Mouse (Mus musculus) hematopoietic stem cell, adult 5-6 weeks (primary cell): ENCODE results near the gene Vmn1r181. TPM values are rescaled to one million over a fixed set of nuclear protein-coding genes. Genes with fewer than 3 reads are reported as not detected.
"Not testable (repeated sequence)": the region's sequence is repeated elsewhere in the genome, so short reads cannot be mapped to it uniquely, and the experiment has no call there.

Experiments
- ATAC-seq, 2 experiments: fragments of 125-278 bp in 1 of 2; replicated peaks in 1 of 2; 2 replicates each; pipeline ENCODE4 v1.8.0; 2016 to 2017; ENCODE audit warnings: inconsistent platforms in 2 of 2, mild to moderate bottlenecking in 2 of 2, moderate number of reproducible peaks in 2 of 2, low read depth in 1 of 2, moderate TSS enrichment in 1 of 2; ENCODE audit not compliant: low FRiP score in 2 of 2, poor library complexity in 2 of 2, severe bottlenecking in 2 of 2, insufficient read depth in 1 of 2, low TSS enrichment in 1 of 2
- total RNA-seq: library from RNA; stranded (forward); fragments of 172-1452, 232-1000 nt; gene quantifications from 2 replicates; pipeline ENCODE4 v1.2.3, GENCODE M21; 2017

Gene Vmn1r181
- not detected in 2 replicates for total RNA-seq

DNA sequence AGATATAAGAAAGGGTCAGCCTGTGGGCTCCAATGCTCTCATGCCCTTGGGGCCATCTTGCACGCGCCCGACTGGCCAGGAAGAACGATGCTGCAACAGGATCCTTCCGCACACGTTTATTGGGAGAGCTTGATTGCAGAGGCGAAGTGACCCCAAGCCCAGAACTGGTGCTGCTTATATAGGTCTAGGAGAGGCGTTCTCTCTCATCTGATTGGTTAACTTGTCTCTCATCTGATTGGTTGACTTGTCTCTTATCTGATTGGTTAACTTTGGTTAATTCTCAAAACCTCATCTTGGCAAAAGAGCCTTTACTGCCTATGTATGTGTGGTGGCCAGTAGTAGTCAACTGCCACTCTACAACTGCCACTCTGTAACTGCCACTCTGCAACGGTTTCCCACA, at the start of gene Vmn1r181:
TSS of gene Vmn1r181 (plus strand) at position 301 of the 400 bp plus-strand sequence.
- ATAC-seq, result not testable (repeated sequence)

DNA sequence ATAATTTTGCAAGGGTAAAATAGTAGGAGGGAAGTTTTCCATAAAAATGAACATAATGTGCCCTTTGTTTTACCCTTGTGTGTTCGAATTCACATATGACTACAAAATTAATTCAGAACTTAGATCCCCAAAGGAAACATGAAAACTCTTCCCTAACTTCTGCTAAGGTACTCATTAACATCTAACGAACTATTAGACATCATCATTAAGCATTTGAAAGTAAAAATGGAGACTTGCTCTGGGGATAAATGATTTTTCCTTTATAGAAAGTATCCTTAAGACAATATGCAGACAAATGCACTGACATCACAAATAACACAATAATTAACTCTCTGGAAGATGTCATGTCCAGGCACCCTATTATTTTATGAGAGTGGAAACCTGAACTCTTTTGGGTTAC, 47.7 kb upstream of the Vmn1r181 start, which contains the start of gene Vmn1r179:
TSS of gene Vmn1r179 (plus strand) at position 301 of the 400 bp plus-strand sequence.
- ATAC-seq, result no peak

DNA sequence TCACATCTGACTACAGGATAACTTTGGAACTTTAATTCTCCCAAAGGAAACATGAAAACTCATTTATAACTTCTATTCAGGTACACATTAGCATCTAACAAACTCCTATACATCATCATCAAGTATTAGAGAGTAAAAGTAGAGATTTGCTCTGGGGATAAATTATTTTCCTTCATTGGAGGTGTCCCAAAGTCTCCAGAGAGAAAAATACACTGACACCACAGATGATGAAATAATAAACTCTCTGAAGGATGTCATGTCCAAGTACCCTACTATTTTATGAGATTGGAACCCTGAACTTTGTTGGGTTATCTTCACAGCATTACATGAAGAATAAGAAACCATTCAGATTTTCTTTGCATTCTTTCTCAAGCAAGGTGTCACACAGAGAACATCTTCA, 24.1 kb upstream of the Vmn1r181 start, which contains the start of gene Vmn1r180:
TSS of gene Vmn1r180 (plus strand) at position 301 of the 400 bp plus-strand sequence.
- no peak for ATAC-seq

DNA sequence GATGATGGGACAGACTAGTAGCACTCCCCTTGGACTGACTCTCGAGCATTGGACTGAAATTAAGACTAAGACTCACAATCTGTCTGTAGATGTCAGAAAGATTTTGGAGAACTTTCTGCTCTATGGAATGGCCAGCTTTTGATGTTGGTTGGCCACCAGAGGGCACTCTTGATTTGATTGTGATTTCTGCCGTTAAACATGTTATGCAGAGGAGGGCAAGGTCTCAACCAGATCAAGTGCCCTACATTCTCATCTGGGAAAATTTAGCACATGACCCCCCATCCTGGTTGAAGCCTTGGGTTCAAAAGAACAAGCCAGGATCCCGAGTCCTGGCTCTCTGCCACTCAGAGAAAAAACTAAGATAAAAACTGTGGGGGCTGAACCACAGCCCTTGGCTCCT, 6.4 kb upstream of the Vmn1r181 start:
- ATAC-seq, result not testable (repeated sequence)

DNA sequence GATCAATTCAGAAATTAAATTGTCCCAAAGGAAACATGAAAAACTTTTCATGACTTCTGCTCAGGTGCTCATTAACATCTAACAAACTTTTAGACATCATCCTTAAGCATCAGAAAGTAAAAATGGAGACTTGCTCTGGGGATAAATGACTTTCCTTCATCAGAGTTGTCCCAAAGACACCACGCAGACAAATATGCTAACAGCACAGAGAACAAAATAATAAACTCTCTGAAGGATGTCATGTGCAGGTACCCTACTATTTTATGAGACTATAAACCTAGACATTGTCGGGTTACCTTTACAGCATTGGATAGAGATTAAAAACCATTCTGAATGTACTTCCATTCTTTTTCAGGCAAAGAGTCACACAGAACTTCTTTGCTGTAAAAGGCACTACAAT, 27.0 kb downstream of the Vmn1r181 start, which contains the start of gene V1rd19:
TSS of gene V1rd19 (plus strand) at position 301 of the 400 bp plus-strand sequence.
- ATAC-seq, result no peak

Other genes starting within 250 kb of the Vmn1r181 start
- not detected in 2 replicates for gene Vmn1r174, start 222.3 kb upstream of the Vmn1r181 start, total RNA-seq
- not detected in 2 replicates for gene Vmn1r175, start 164.0 kb upstream of the Vmn1r181 start, total RNA-seq
- gene Vmn1r176, start 137.2 kb upstream of the Vmn1r181 start, total RNA-seq, result not detected in 2 replicates
- gene Vmn1r177, start 108.2 kb upstream of the Vmn1r181 start, total RNA-seq, result not detected in 2 replicates
- not detected in 2 replicates for gene Vmn1r178, start 82.6 kb upstream of the Vmn1r181 start, total RNA-seq
- not detected in 2 replicates for gene Vmn1r179, start 47.6 kb upstream of the Vmn1r181 start, total RNA-seq
- not detected in 2 replicates for gene Vmn1r180, start 24.0 kb upstream of the Vmn1r181 start, total RNA-seq
- gene V1rd19, start 27.1 kb downstream of the Vmn1r181 start, total RNA-seq, result not detected in 2 replicates
- not detected in 2 replicates for gene Vmn1r183, start 78.6 kb downstream of the Vmn1r181 start, total RNA-seq
- 12.1 and 12.9 TPM in 2 replicates for gene Zfp180, start 107.3 kb downstream of the Vmn1r181 start, total RNA-seq
- gene Zfp112, start 137.7 kb downstream of the Vmn1r181 start, total RNA-seq, result 0.60 and 1.1 TPM in 2 replicates
- gene Zfp235, start 159.6 kb downstream of the Vmn1r181 start, total RNA-seq, result 10.6 and 19.4 TPM in 2 replicates
- gene Zfp114, start 200.4 kb downstream of the Vmn1r181 start, total RNA-seq, result 2.7 and 2.8 TPM in 2 replicates
- gene Zfp111, start 236.8 kb downstream of the Vmn1r181 start, total RNA-seq, result 13.8 and 15.4 TPM in 2 replicates